In the genomic region with DNA sequence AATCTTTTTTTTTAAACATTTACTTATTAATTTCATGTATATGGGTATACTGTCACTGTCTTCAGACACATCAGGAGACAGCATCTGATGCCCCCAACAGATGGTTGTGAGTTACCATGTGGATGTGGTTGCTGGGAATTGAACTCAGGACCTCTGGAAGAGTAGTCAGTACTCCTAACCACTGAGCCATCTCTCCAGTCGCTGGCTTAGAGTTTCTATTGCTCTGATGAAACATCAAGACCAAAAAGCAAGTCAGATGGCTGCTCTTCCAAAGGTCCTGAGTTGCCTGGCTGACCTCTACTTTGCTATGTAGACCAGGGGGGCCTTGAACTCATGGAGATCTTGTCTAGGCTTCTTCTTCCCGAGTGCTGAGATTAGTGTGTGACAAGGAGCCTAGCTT, we compare ENCODE assay signal across 13 mouse cellular contexts.
"Had no signal": no experiment of that assay in that cellular context is flagged by ENCODE, and none has a peak within 500 bp of the region (broad histone marks: within the 10 kb centered on the region; RNA-seq: fewer than 3 reads in every experiment).

No protein-coding gene starts in this region.

- H3K9ac ChIP-seq: limb, embryonic 15.5 days; liver, embryonic 12.5 days; lung, embryonic 14.5 days; midbrain, embryonic 12.5 days had no signal

- H3K4me2 ChIP-seq: limb, embryonic 15.5 days; liver, embryonic 12.5 days; lung, embryonic 14.5 days; midbrain, embryonic 12.5 days had no signal

- H3K9me3 ChIP-seq: limb, embryonic 15.5 days; liver, embryonic 12.5 days; megakaryocyte, embryonic 14.5 days; midbrain, embryonic 12.5 days had no signal

- ATAC-seq: liver, embryonic 12.5 days; midbrain, embryonic 16.5 days had no signal

- H3K27ac ChIP-seq: limb, embryonic 15.5 days; liver, embryonic 12.5 days; midbrain, embryonic 12.5 days had no signal

- DNase-seq: kidney, postnatal 25 days; layer of hippocampus, adult 9-11 months; layer of hippocampus, postnatal 36 days; lung, embryonic 14.5 days; lung, postnatal 10 days; lung, postnatal 4 days; right cerebral cortex, postnatal 14 days; thymus, postnatal 36 days had no signal

- H3K36me3 ChIP-seq: limb, embryonic 15.5 days; liver, embryonic 12.5 days; midbrain, embryonic 12.5 days had no signal

- H3K4me3 ChIP-seq: limb, embryonic 15.5 days; liver, embryonic 12.5 days; megakaryocyte, embryonic 14.5 days; midbrain, embryonic 12.5 days had no signal
